Mouse (Mus musculus): Measurements from ENCODE around the gene Efcc1. TPM values are rescaled to one million over a fixed set of nuclear protein-coding genes. Genes with fewer than 3 reads are reported as not detected.
"Not testable (repeated sequence)": the region's sequence is repeated elsewhere in the genome, so short reads cannot be mapped to it uniquely, and the experiment has no call there.

Efcc1 gene
- polyA plus RNA-seq, 1 experiment from 2014 or later = 0.62 TPM

- H3K9ac ChIP-seq; H3K4me1 ChIP-seq; H3K4me2 ChIP-seq (replicated peaks); H3K27me3 ChIP-seq; H3K36me3 ChIP-seq; H3K27ac ChIP-seq; H3K4me3 ChIP-seq; H3K9me3 ChIP-seq; ATAC-seq (ENCODE audit: low FRiP score, low read depth): not testable (repeated sequence)
- 90% methylated on average over 2 of the region's 2 CpGs for WGBS
Measured at GRCm38 (mm10) chr6:87764296-87764695, 33.6 kb downstream of the Efcc1 start.

- H3K4me3 ChIP-seq = no peak overlapping the region
- H3K4me1 ChIP-seq = no peaks in the 10 kb centered on the region
- WGBS = 53% methylated on average over 8 of the region's 8 CpGs
- H3K9me3 ChIP-seq = no peaks in the 10 kb centered on the region
- H3K36me3 ChIP-seq = no peaks in the 10 kb centered on the region
- H3K27ac ChIP-seq = no peak overlapping the region
- H3K9ac ChIP-seq = no peak overlapping the region
- ATAC-seq (ENCODE audit: low FRiP score, low read depth) = no peak
- no peak overlapping the region for H3K4me2 ChIP-seq (replicated peaks)
- no peaks in the 10 kb centered on the region for H3K27me3 ChIP-seq
Measured at GRCm38 (mm10) chr6:87770626-87771025, 40.0 kb downstream of the Efcc1 start.

GRCm38 (mm10) chr6:87774466-87774865 is 43.8 kb downstream of the Efcc1 start:
- H3K27ac ChIP-seq = no peak overlapping the region
- no peak overlapping the region for H3K9ac ChIP-seq
- no peaks in the 10 kb centered on the region for H3K36me3 ChIP-seq
- H3K4me1 ChIP-seq = peaks cover 8% of the 10 kb centered on the region; the same call in 1 of the 2 replicates
- no peak overlapping the region for H3K4me3 ChIP-seq
- no peak overlapping the region for H3K4me2 ChIP-seq (replicated peaks)
- H3K9me3 ChIP-seq = no peaks in the 10 kb centered on the region
- 44% methylated on average over 1 of the region's 1 CpGs for WGBS
- no peaks in the 10 kb centered on the region for H3K27me3 ChIP-seq
- ATAC-seq (ENCODE audit: low FRiP score, low read depth) = no peak

GRCm38 (mm10) chr6:87774909-87775308 is 44.2 kb downstream of the Efcc1 start:
- H3K9me3 ChIP-seq = no peaks in the 10 kb centered on the region
- no peak overlapping the region for H3K4me3 ChIP-seq
- H3K27ac ChIP-seq = no peak overlapping the region
- 83% methylated on average over 9 of the region's 9 CpGs for WGBS
- no peak for ATAC-seq (ENCODE audit: low FRiP score, low read depth)
- peaks cover 8% of the 10 kb centered on the region; the same call in 1 of the 2 replicates for H3K4me1 ChIP-seq
- no peak overlapping the region for H3K9ac ChIP-seq
- no peaks in the 10 kb centered on the region for H3K36me3 ChIP-seq
- H3K27me3 ChIP-seq = no peaks in the 10 kb centered on the region
- H3K4me2 ChIP-seq (replicated peaks) = no peak overlapping the region

- H3K9ac ChIP-seq = no peak overlapping the region
- H3K27ac ChIP-seq = no peak overlapping the region
- no peaks in the 10 kb centered on the region for H3K27me3 ChIP-seq
- no peaks in the 10 kb centered on the region for H3K36me3 ChIP-seq
- ATAC-seq (ENCODE audit: low FRiP score, low read depth) = no peak
- no peaks in the 10 kb centered on the region for H3K9me3 ChIP-seq
- no peak overlapping the region for H3K4me3 ChIP-seq
- WGBS = 74% methylated on average over 3 of the region's 3 CpGs
- peaks cover 8% of the 10 kb centered on the region; the same call in 1 of the 2 replicates for H3K4me1 ChIP-seq
- H3K4me2 ChIP-seq (replicated peaks) = no peak overlapping the region
Measured at GRCm38 (mm10) chr6:87775588-87776245, 45.0 kb downstream of the Efcc1 start.

- H3K4me3 ChIP-seq = no peak overlapping the region
- ATAC-seq (ENCODE audit: low FRiP score, low read depth) = no peak
- H3K9ac ChIP-seq = peak overlapping the region; percentile 6; the same call in 1 of the 2 replicates
- 87% methylated on average over 1 of the region's 1 CpGs for WGBS
- no peaks in the 10 kb centered on the region for H3K36me3 ChIP-seq
- no peak overlapping the region for H3K4me2 ChIP-seq (replicated peaks)
- H3K4me1 ChIP-seq = peaks cover 8% of the 10 kb centered on the region; the same call in 1 of the 2 replicates
- H3K9me3 ChIP-seq = no peaks in the 10 kb centered on the region
- no peaks in the 10 kb centered on the region for H3K27me3 ChIP-seq
- H3K27ac ChIP-seq = no peak overlapping the region
Measured at GRCm38 (mm10) chr6:87776663-87777062, 46.0 kb downstream of the Efcc1 start.

GRCm38 (mm10) chr6:87777842-87778241 is 47.2 kb downstream of the Efcc1 start, which contains the start of gene Gp9:
TSS of gene Gp9 (plus strand) at chr6:87778072.
- Histone ChIP-seq H3K9ac (no peak within 1 kb of the TSS), H3K9me3 (no peaks in the 10 kb centered on the region), H3K4me2 (replicated peaks) (no peak within 1 kb of the TSS), H3K27me3 (no peaks in the 10 kb centered on the region), H3K36me3 (no peaks in the 10 kb centered on the region), H3K4me3 (no peak within 1 kb of the TSS), H3K27ac (no peak within 1 kb of the TSS), H3K4me1 (peaks cover 8% of the 10 kb centered on the region; the same call in 1 of the 2 replicates)
- no peak for ATAC-seq (ENCODE audit: low FRiP score, low read depth)
- WGBS = 66% methylated on average over 2 of the region's 2 CpGs

GRCm38 (mm10) chr6:87778294-87779173 is 47.9 kb downstream of the Efcc1 start:
- no peak overlapping the region for H3K4me3 ChIP-seq
- H3K27me3 ChIP-seq = no peaks in the 10 kb centered on the region
- no peak overlapping the region for H3K4me2 ChIP-seq (replicated peaks)
- H3K36me3 ChIP-seq = no peaks in the 10 kb centered on the region
- no peak overlapping the region for H3K9ac ChIP-seq
- no peak for ATAC-seq (ENCODE audit: low FRiP score, low read depth)
- H3K4me1 ChIP-seq = peaks cover 8% of the 10 kb centered on the region; the same call in 1 of the 2 replicates
- 70% methylated on average over 11 of the region's 11 CpGs for WGBS
- H3K27ac ChIP-seq = no peak overlapping the region
- no peaks in the 10 kb centered on the region for H3K9me3 ChIP-seq

- H3K4me3 ChIP-seq = no peak overlapping the region
- H3K27me3 ChIP-seq = no peaks in the 10 kb centered on the region
- 76% methylated on average over 11 of the region's 11 CpGs for WGBS
- no peak overlapping the region for H3K4me2 ChIP-seq (replicated peaks)
- ATAC-seq (ENCODE audit: low FRiP score, low read depth) = no peak
- H3K36me3 ChIP-seq = no peaks in the 10 kb centered on the region
- H3K9ac ChIP-seq = no peak overlapping the region
- peaks cover 8% of the 10 kb centered on the region; the same call in 1 of the 2 replicates for H3K4me1 ChIP-seq
- H3K9me3 ChIP-seq = no peaks in the 10 kb centered on the region
- H3K27ac ChIP-seq = no peak overlapping the region
Measured at GRCm38 (mm10) chr6:87779174-87780165, 48.8 kb downstream of the Efcc1 start.

GRCm38 (mm10) chr6:87780546-87781301 is 50.1 kb downstream of the Efcc1 start:
- Histone ChIP-seq H3K4me2 (replicated peaks) (no peak overlapping the region), H3K9ac (no peak overlapping the region), H3K9me3 (no peaks in the 10 kb centered on the region), H3K27ac (no peak overlapping the region), H3K4me1 (peaks cover 8% of the 10 kb centered on the region; the same call in 1 of the 2 replicates), H3K36me3 (no peaks in the 10 kb centered on the region), H3K27me3 (no peaks in the 10 kb centered on the region), H3K4me3 (no peak overlapping the region)
- WGBS = 79% methylated on average over 10 of the region's 10 CpGs
- no peak for ATAC-seq (ENCODE audit: low FRiP score, low read depth)

GRCm38 (mm10) chr6:87784033-87784432 is 53.4 kb downstream of the Efcc1 start:
- H3K36me3 ChIP-seq = no peaks in the 10 kb centered on the region
- peaks cover 3% of the 10 kb centered on the region for H3K4me1 ChIP-seq
- no peak overlapping the region for H3K4me3 ChIP-seq
- no peak overlapping the region for H3K9ac ChIP-seq
- H3K9me3 ChIP-seq = no peaks in the 10 kb centered on the region
- H3K27me3 ChIP-seq = no peaks in the 10 kb centered on the region
- no peak for ATAC-seq (ENCODE audit: low FRiP score, low read depth)
- H3K27ac ChIP-seq = no peak overlapping the region
- H3K4me2 ChIP-seq (replicated peaks) = no peak overlapping the region
- 79% methylated on average over 8 of the region's 8 CpGs for WGBS

All from limb, embryonic 13.5 days (tissue).